Mouse (Mus musculus) small intestine, adult 2 months (tissue): ENCODE measurements around the gene Glrx.

Source experiments
- CTCF ChIP-seq: fragments of 200-500 bp; IDR thresholded peaks from 2 replicates; pipeline ENCODE4 v1.5.1; 2012; ENCODE audit warnings: low read depth, mild to moderate bottlenecking, control low read depth, inconsistent platforms, low read length, moderate library complexity, mixed read lengths; ENCODE audit not compliant: insufficient replicate concordance, insufficient read length; ENCODE audit errors: extremely low read depth
- POLR2A ChIP-seq: fragments of 200-500 bp; IDR thresholded peaks from 2 replicates; pipeline ENCODE4 v1.6.1; 2012; ENCODE audit warnings: low read depth, mild to moderate bottlenecking, control low read depth, inconsistent platforms, low read length, moderate library complexity

DNA sequence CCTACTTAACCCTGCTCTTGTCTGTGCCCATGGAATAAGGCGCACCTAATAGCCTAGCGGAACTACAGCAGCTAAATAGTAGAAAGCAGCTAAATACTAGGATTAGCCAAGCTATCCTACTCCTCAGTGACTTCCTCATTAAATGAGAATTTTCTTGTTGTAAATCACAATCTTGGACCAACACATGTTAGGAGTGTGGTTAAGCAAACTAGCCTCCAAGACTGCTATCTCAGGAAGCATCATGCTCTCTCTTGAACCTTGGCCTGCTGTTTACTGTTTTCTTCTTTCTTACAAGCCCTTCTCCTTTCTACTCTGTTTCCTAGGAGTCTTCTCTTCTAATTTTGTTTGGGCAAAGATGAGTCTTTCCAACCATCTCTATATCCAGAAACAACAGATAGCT is 22.5 kb upstream of the Glrx start:
- TF ChIP-seq CTCF = no peak
- no peak for TF ChIP-seq POLR2A
